Mouse (Mus musculus) cortical plate, adult 2 months (tissue): ENCODE measurements around the gene Rab43.

ENCODE experiments used
- CTCF ChIP-seq: fragments of 200-500 bp; IDR thresholded peaks from 2 replicates; pipeline ENCODE4 v1.5.1; 2011; ENCODE audit warnings: mild to moderate bottlenecking, control low read depth, low read length; ENCODE audit not compliant: insufficient read depth; ENCODE audit errors: extremely low read depth
- POLR2A ChIP-seq: fragments of 200-500 bp; IDR thresholded peaks from 2 replicates; pipeline ENCODE4 v1.6.1; 2011; ENCODE audit warnings: mild to moderate bottlenecking, low read length, control low read depth; ENCODE audit not compliant: insufficient read depth; ENCODE audit errors: extremely low read depth

DNA sequence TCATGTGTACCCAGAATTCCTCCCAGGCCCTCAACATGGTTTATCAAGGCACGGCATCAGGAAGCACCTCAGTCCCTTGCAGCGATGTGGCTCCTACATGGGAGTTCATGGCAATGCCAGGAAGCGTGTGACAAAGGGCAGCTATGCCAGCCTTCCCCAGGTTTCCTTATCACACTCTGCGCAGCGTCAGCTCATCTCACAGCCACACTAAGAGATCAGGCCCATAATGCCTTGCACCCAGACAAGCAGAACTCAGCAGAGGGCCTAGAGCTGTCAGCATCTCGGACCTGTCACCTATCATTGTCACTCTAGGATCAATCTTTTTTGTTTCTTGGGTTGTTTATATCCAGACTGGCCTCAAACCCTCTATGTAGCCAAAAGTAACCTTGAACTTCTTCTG, 12.4 kb downstream of the Rab43 start:
- TF ChIP-seq CTCF (no peak), POLR2A (no peak)
